Mouse (Mus musculus) layer of hippocampus, postnatal 25 days (tissue): ENCODE results near the gene Mtmr14. TPM values are rescaled to one million over a fixed set of nuclear protein-coding genes. Genes with fewer than 3 reads are reported as not detected.

Experiments
- DNase-seq, 2 experiments: peaks; one replicate each; pipeline ENCODE4 v3.0.0; 2022; ENCODE audit warnings: mixed read lengths in 2 of 2, low spot score in 1 of 2; ENCODE audit errors: extremely low spot score in 1 of 2
- total RNA-seq, 2 experiments: library from RNA; stranded (reverse); gene quantifications; 2 replicates each; pipeline ENCODE4 v1.2.3; 2021

Gene Mtmr14
- total RNA-seq, 2 experiments from 2014 or later = 15.7 to 17.3 TPM

GRCm38 (mm10) chr6:113272365-113272764, 34.7 kb downstream of the Mtmr14 start:
- DNase-seq = no peak

- DNase-seq = no peak
Observed at GRCm38 (mm10) chr6:113276846-113277245, 39.2 kb downstream of the Mtmr14 start.

- no peak for DNase-seq
Observed at GRCm38 (mm10) chr6:113281676-113282075, 44.0 kb downstream of the Mtmr14 start.

- DNase-seq = no peak
Observed at GRCm38 (mm10) chr6:113282101-113282802, 44.6 kb downstream of the Mtmr14 start, which contains the start of gene Cpne9. Cpne9 (plus strand) TSS chr6:113282307.

- DNase-seq = no peak
Observed at GRCm38 (mm10) chr6:113282969-113283368, 45.3 kb downstream of the Mtmr14 start.

- DNase-seq = no peak
Observed at GRCm38 (mm10) chr6:113283500-113283899, 45.9 kb downstream of the Mtmr14 start.

GRCm38 (mm10) chr6:113284931-113285330, 47.3 kb downstream of the Mtmr14 start:
- no peak for DNase-seq

GRCm38 (mm10) chr6:113286316-113286715, 48.7 kb downstream of the Mtmr14 start:
- DNase-seq = no peak

- no peak for DNase-seq
Observed at GRCm38 (mm10) chr6:113287236-113287635, 49.6 kb downstream of the Mtmr14 start.

GRCm38 (mm10) chr6:113289346-113289745, 51.7 kb downstream of the Mtmr14 start:
- no peak for DNase-seq

GRCm38 (mm10) chr6:113290346-113290745, 52.7 kb downstream of the Mtmr14 start:
- no peak for DNase-seq

- DNase-seq = no peak
Observed at GRCm38 (mm10) chr6:113292938-113293337, 55.3 kb downstream of the Mtmr14 start.

- no peak for DNase-seq
Observed at GRCm38 (mm10) chr6:113296046-113296445, 58.4 kb downstream of the Mtmr14 start.

- DNase-seq = no peak
Observed at GRCm38 (mm10) chr6:113296639-113297038, 59.0 kb downstream of the Mtmr14 start.

GRCm38 (mm10) chr6:113301350-113301749, 63.7 kb downstream of the Mtmr14 start:
- DNase-seq = no peak

- DNase-seq = no peak
Observed at GRCm38 (mm10) chr6:113302258-113302657, 64.6 kb downstream of the Mtmr14 start.

GRCm38 (mm10) chr6:113306322-113306985, 68.8 kb downstream of the Mtmr14 start:
- DNase-seq = peak; percentile 90 to 97

- no peak for DNase-seq
Observed at GRCm38 (mm10) chr6:113306986-113307349, 69.3 kb downstream of the Mtmr14 start, which contains the start of gene Brpf1. Brpf1 (plus strand) TSS chr6:113307137.

- peak; percentile 13 to 26 for DNase-seq
Observed at GRCm38 (mm10) chr6:113307481-113308121, 70.0 kb downstream of the Mtmr14 start.

GRCm38 (mm10) chr6:113308141-113308540, 70.5 kb downstream of the Mtmr14 start:
- peak in 1 of 2 experiments; percentile 29 for DNase-seq

- no peak for DNase-seq
Observed at GRCm38 (mm10) chr6:113315972-113316371, 78.3 kb downstream of the Mtmr14 start.
